Mouse (Mus musculus): ENCODE results near the gene Zfhx2. TPM values are rescaled to one million over a fixed set of nuclear protein-coding genes. Genes with fewer than 3 reads are reported as not detected.

Gene Zfhx2
- total and polyA plus RNA-seq, 3 experiments = 0.42 to 3.2 TPM; not detected in 1

- no peaks in the 10 kb centered on the region for H3K9me3 ChIP-seq (replicated peaks; ENCODE audit: insufficient read depth, low read length)
- H3K9ac ChIP-seq (ENCODE audit: control insufficient read depth, low read depth, low read length, poor library complexity, severe bottlenecking) = no peak overlapping the region
- H3K36me3 ChIP-seq (ENCODE audit: control insufficient read depth in 1 of 2, insufficient read depth in 2 of 2, low read length in 2 of 2) = no peaks in the 10 kb centered on the region; a peak in 1 of 4 replicates
- no peak for DNase-seq (ENCODE audit: low read depth, low spot score)
- no peak for TF ChIP-seq NRF1 (IDR thresholded peaks at IDR 0.05; ENCODE audit: insufficient read depth, low read depth, low read length, poor library complexity, severe bottlenecking)
- TF ChIP-seq GABPA (IDR thresholded peaks at IDR 0.05; ENCODE audit: low read depth, low read length) = no peak
- H3K27me3 ChIP-seq (ENCODE audit: control insufficient read depth in 1 of 2, insufficient read depth in 2 of 2, low read length in 2 of 2) = peaks cover 2 to 5% of the 10 kb centered on the region in 2 experiments; a peak in 3 of 4 replicates
- no peaks in the 10 kb centered on the region for H3K79me2 ChIP-seq (ENCODE audit: control insufficient read depth, insufficient read depth, low read length, poor library complexity)
- no peak overlapping the region for H3K4me3 ChIP-seq (ENCODE audit: control insufficient read depth in 1 of 2, insufficient read depth in 1 of 2, low read depth in 2 of 2, low read length in 2 of 2)
- H3K27ac ChIP-seq (ENCODE audit: control insufficient read depth, low read depth, low read length) = no peak overlapping the region
- H3K4me1 ChIP-seq (ENCODE audit: control insufficient read depth in 1 of 2, insufficient read depth in 2 of 2, low read length in 2 of 2) = peaks cover under 1 to 2% of the 10 kb centered on the region in 2 experiments; a peak in 2 of 4 replicates
Measured at GRCm38 (mm10) chr14:55111720-55112119, 19.6 kb upstream of the Zfhx2 start.

GRCm38 (mm10) chr14:55110076-55110475, 18.0 kb upstream of the Zfhx2 start:
- H3K79me2 ChIP-seq (ENCODE audit: control insufficient read depth, insufficient read depth, low read length, poor library complexity) = peaks cover 2% of the 10 kb centered on the region; the same call in 1 of the 2 replicates
- H3K9me3 ChIP-seq (replicated peaks; ENCODE audit: insufficient read depth, low read length) = no peaks in the 10 kb centered on the region
- TF ChIP-seq SMC3 (IDR thresholded peaks at IDR 0.05; ENCODE audit: low read depth, low read length) = no peak
- TF ChIP-seq USF1 (IDR thresholded peaks at IDR 0.05; ENCODE audit: low read depth, low read length) = no peak
- TF ChIP-seq ZC3H11A (IDR thresholded peaks at IDR 0.05; ENCODE audit: low read depth, low read length) = no peak
- no peak for TF ChIP-seq ZNF384 (IDR thresholded peaks at IDR 0.05; ENCODE audit: low read depth, low read length)
- TF ChIP-seq MYB (IDR thresholded peaks at IDR 0.05; ENCODE audit: low read depth, low read length) = no peak
- no peak for DNase-seq (ENCODE audit: low read depth, low spot score)
- no peak overlapping the region for H3K4me3 ChIP-seq (ENCODE audit: control insufficient read depth in 1 of 2, insufficient read depth in 1 of 2, low read depth in 2 of 2, low read length in 2 of 2)
- H3K27me3 ChIP-seq (ENCODE audit: control insufficient read depth in 1 of 2, insufficient read depth in 2 of 2, low read length in 2 of 2) = peaks cover 2 to 5% of the 10 kb centered on the region in 2 experiments; a peak in 3 of 4 replicates
- no peak overlapping the region for H3K9ac ChIP-seq (ENCODE audit: control insufficient read depth, low read depth, low read length, poor library complexity, severe bottlenecking)
- peaks cover 0 to 4% of the 10 kb centered on the region in 2 experiments; a peak in 2 of 4 replicates for H3K36me3 ChIP-seq (ENCODE audit: control insufficient read depth in 1 of 2, insufficient read depth in 2 of 2, low read length in 2 of 2)
- H3K27ac ChIP-seq (ENCODE audit: control insufficient read depth, low read depth, low read length) = no peak overlapping the region
- H3K4me1 ChIP-seq (ENCODE audit: control insufficient read depth in 1 of 2, insufficient read depth in 2 of 2, low read length in 2 of 2) = peaks cover 6 to 8% of the 10 kb centered on the region in 2 experiments

- no peak overlapping the region for H3K27ac ChIP-seq (ENCODE audit: control insufficient read depth, low read depth, low read length)
- peaks cover 6 to 10% of the 10 kb centered on the region in 2 experiments for H3K4me1 ChIP-seq (ENCODE audit: control insufficient read depth in 1 of 2, insufficient read depth in 2 of 2, low read length in 2 of 2)
- DNase-seq (ENCODE audit: low read depth, low spot score) = no peak
- no peak overlapping the region for H3K9ac ChIP-seq (ENCODE audit: control insufficient read depth, low read depth, low read length, poor library complexity, severe bottlenecking)
- no peak overlapping the region for H3K4me3 ChIP-seq (ENCODE audit: control insufficient read depth in 1 of 2, insufficient read depth in 1 of 2, low read depth in 2 of 2, low read length in 2 of 2)
- peaks cover 2 to 5% of the 10 kb centered on the region in 2 experiments; a peak in 3 of 4 replicates for H3K27me3 ChIP-seq (ENCODE audit: control insufficient read depth in 1 of 2, insufficient read depth in 2 of 2, low read length in 2 of 2)
- H3K9me3 ChIP-seq (replicated peaks; ENCODE audit: insufficient read depth, low read length) = no peaks in the 10 kb centered on the region
- H3K36me3 ChIP-seq (ENCODE audit: control insufficient read depth in 1 of 2, insufficient read depth in 2 of 2, low read length in 2 of 2) = peaks cover 0 to 5% of the 10 kb centered on the region in 2 experiments; a peak in 2 of 4 replicates
- TF ChIP-seq JUND (IDR thresholded peaks at IDR 0.05; ENCODE audit: low read depth, low read length) (no peak), TCF12 (IDR thresholded peaks at IDR 0.05; ENCODE audit: low read depth, low read length) (no peak), USF2 (IDR thresholded peaks at IDR 0.05; ENCODE audit: borderline replicate concordance in 1 of 2, insufficient read depth in 1 of 2, low read depth in 1 of 2, low read length in 2 of 2) (no peak), GABPA (IDR thresholded peaks at IDR 0.05; ENCODE audit: low read depth, low read length) (no peak), MAX (IDR thresholded peaks at IDR 0.05; ENCODE audit: low read length) (no peak), EP300 (IDR thresholded peaks at IDR 0.05; ENCODE audit: low read depth in 1 of 2, low read length in 2 of 2) (no peak)
- peaks cover 2% of the 10 kb centered on the region; the same call in 1 of the 2 replicates for H3K79me2 ChIP-seq (ENCODE audit: control insufficient read depth, insufficient read depth, low read length, poor library complexity)
Measured at GRCm38 (mm10) chr14:55109048-55109873, 17.1 kb upstream of the Zfhx2 start.

Measured in MEL (cell line).